Mouse (Mus musculus) central nervous system, embryonic 11.5 days (tissue): Measurements from ENCODE around the gene 4930568D16Rik. TPM values are rescaled to one million over a fixed set of nuclear protein-coding genes. Genes with fewer than 3 reads are reported as not detected.

Experiments
- polyA plus RNA-seq: library from polyadenylated mRNA; depleted of rRNA; stranded (reverse); fragments of >200 nt; gene quantifications from 2 replicates; pipeline ENCODE4 v1.2.3, GENCODE M21; 2012; rRNA removed

4930568D16Rik gene
- polyA plus RNA-seq: not detected in 2 replicates

GRCm38 (mm10) chr2:35367629-35368028 lies at the start of gene 4930568D16Rik:
Gene 4930568D16Rik (minus strand): TSS chr2:35367729.

GRCm38 (mm10) chr2:35397096-35397495 lies 29.6 kb upstream of the 4930568D16Rik start, which contains the start of gene 4930402F06Rik:
Gene 4930402F06Rik (minus strand): TSS chr2:35397175.

GRCm38 (mm10) chr2:35336388-35337280 lies 30.9 kb downstream of the 4930568D16Rik start, which contains the start of gene Stom:
Gene Stom (minus strand): TSS chr2:35336976.

Other genes with a start within 250 kb of the 4930568D16Rik start
- 138 and 145 TPM in 2 replicates for gene Rab14, start 166.6 kb downstream of the 4930568D16Rik start, polyA plus RNA-seq
- gene Gsn, start 111.3 kb downstream of the 4930568D16Rik start, polyA plus RNA-seq: 30.4 and 38.4 TPM in 2 replicates
- 11.2 and 15.1 TPM in 2 replicates for gene Stom, start 30.8 kb downstream of the 4930568D16Rik start, polyA plus RNA-seq
- not detected in 2 replicates for gene 4930402F06Rik, start 29.4 kb upstream of the 4930568D16Rik start, polyA plus RNA-seq
- 4.9 and 7.2 TPM in 2 replicates for gene Ggta1, start 95.5 kb upstream of the 4930568D16Rik start, polyA plus RNA-seq
- 52.4 and 61.2 TPM in 2 replicates for gene Dab2ip, start 190.5 kb upstream of the 4930568D16Rik start, polyA plus RNA-seq